Mouse (Mus musculus): ENCODE results near the gene Slc29a4. TPM values are rescaled to one million over a fixed set of nuclear protein-coding genes. Genes with fewer than 3 reads are reported as not detected.
A peak's percentile ranks its signal among the peaks of the same experiment; 100 is the strongest.

Slc29a4 gene
- polyA plus RNA-seq, 1 experiment = 0.75 TPM

DNA sequence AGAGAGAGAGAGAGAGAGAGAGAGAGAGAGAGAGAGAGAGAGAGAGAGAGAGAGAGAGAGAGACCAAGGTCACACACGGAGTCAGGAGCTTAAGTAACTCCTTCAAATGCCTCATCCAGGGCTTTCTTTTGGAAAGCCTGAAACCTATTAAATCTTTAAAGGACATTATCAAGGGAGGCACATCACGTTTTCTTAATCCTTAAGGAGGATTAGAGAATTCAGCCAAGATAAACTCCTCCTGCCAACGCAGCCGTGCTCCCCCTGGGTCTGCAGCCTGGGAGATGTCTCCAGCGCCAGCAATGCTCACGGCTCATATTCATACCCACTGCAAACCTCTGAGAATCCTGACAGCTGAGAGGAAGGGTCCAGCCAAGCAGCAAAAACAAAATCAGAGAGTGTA is 3.4 kb upstream of the Slc29a4 start:
- H3K4me3 ChIP-seq (ENCODE audit: insufficient read depth, low read depth, low read length) = no peak overlapping the region
- H3K4me1 ChIP-seq (ENCODE audit: control insufficient read depth, insufficient read depth, insufficient read length, low read length) = no peaks in the 10 kb centered on the region
- no peak overlapping the region for H3K27ac ChIP-seq (replicated peaks; ENCODE audit: low read depth, low read length)

DNA sequence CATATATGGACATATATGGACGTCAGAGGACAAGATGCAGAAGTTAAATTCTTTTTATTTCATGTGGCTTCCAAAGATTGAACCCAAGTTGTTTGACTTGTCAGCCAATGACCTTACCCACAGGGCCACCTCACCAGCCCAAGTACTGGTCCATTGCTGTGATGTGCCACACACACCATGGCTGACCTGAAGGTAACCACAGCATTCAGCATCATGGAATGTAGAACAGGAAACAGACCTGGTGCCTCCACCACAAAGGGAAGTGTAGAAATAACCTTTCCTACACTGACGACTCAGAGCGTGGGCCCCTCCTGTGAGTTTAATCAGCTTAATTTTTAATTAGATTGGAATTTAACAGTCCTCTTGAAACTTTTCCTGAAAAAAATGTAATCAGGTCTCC is 2.0 kb upstream of the Slc29a4 start:
- H3K4me1 ChIP-seq (ENCODE audit: control insufficient read depth, insufficient read depth, insufficient read length, low read length) = no peaks in the 10 kb centered on the region
- H3K27ac ChIP-seq (replicated peaks; ENCODE audit: low read depth, low read length) = no peak overlapping the region
- no peak overlapping the region for H3K4me3 ChIP-seq (ENCODE audit: insufficient read depth, low read depth, low read length)

DNA sequence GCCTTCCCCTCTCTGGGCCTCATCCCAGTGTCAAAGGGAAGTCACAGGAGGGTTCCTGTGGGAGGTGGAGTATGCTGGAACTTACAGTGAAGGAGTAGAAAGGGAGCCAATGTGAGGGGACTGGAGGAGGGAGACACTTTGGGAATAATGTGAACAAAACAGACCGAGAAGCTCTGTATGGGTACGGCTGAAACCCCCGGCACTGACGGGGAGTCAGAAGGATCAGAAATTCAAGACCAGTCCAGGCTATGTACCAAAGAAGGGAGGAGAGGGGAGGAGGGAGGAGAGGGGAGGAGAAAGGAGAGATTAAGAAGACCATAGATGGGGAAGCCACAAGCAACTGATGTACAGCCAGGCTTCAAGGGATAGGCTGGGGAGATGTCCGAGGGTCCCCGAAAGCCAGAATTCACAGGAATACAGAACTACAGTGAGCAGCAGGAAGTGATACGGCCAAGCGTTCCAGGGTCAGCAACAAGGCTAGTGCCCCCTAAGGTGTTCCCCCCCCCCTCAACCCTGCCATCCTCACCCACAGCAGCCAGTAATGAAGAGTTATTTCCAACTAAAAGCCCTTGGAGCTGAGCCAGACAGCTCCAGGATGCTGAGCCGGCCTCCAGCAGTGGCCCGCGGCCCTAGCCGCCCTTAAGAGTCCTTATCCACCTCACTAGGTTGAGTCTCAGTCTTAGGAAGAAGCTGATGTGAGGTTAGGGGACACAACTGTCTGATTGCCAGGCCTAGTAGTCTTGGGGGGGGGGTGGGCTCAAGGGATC is 842 bp downstream of the Slc29a4 start:
- Histone ChIP-seq H3K4me3 (ENCODE audit: insufficient read depth, low read depth, low read length) (no peak overlapping the region), H3K4me1 (ENCODE audit: control insufficient read depth, insufficient read depth, insufficient read length, low read length) (no peaks in the 10 kb centered on the region), H3K27ac (replicated peaks; ENCODE audit: low read depth, low read length) (no peak overlapping the region)

DNA sequence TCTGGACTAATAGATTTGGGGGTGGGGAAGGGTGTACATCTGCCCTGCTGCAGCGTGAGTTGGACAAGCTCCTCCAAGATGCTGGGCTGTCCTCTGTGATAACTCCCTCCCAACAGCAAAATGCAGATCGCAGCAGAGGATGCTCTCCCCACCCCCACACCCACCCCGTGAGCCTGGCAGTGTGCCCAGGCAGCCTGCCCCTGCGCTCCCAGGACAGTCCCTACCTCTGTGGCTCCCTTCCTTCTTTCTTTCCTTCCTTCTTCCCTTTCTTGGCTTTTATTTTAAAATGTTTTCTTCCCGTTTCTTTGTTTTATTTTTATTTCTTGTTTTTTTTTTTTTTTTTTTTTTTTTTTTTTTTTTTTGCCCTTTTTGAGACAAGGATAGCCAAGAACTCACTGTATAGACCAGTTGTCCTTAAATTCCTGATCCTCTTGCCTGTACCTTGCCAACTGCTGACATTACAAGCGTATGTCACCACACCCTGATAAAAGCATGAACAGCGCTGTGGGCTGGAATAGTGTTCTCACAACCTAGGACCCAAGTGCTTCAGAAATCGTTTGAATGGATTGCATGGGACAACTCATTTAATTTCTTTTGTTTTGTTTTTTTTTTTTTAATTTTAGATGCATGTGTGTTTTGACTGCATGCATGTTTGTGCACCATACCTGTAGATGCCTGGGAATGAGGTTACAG is 1.6 kb downstream of the Slc29a4 start:
- Histone ChIP-seq H3K4me3 (ENCODE audit: insufficient read depth, low read depth, low read length) (no peak overlapping the region), H3K27ac (replicated peaks; ENCODE audit: low read depth, low read length) (no peak overlapping the region), H3K4me1 (ENCODE audit: control insufficient read depth, insufficient read depth, insufficient read length, low read length) (no peaks in the 10 kb centered on the region)

DNA sequence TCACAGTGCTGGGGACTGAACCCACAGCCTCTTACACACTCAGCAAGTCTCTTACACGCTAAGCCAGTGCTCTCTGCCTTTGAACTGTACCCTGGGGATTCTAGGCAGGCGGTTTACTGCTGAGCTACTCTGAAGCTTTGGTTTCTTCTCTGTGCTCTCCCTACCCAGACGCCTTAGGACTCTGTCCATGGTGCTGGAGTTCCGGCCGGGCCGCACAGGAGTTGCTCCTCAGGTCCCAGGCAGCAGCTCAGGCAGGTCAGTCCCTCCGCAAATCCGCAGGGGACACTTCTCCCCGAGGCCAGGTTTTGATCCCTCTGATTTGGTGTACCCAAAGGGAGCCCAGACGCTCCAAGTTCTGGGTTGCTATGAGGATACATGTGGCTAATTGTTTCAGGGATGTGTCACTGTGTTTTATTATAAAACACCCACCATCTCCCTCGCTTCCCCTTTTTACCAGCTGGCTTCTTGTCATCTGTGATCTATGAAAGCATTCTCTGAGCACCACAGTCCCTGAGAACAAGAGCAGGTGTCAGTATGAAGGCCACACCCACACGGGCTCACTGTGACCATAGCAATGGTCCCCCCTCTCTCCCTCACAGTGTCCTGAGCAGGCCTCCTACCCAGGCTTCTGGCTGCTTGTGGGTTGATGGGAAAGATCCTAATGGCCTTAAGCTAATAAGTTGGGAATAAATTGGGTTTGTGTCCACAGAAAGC is 2.5 kb downstream of the Slc29a4 start:
- Histone ChIP-seq H3K4me1 (ENCODE audit: control insufficient read depth, insufficient read depth, insufficient read length, low read length) (no peaks in the 10 kb centered on the region), H3K4me3 (ENCODE audit: insufficient read depth, low read depth, low read length) (no peak overlapping the region), H3K27ac (replicated peaks; ENCODE audit: low read depth, low read length) (no peak overlapping the region)

DNA sequence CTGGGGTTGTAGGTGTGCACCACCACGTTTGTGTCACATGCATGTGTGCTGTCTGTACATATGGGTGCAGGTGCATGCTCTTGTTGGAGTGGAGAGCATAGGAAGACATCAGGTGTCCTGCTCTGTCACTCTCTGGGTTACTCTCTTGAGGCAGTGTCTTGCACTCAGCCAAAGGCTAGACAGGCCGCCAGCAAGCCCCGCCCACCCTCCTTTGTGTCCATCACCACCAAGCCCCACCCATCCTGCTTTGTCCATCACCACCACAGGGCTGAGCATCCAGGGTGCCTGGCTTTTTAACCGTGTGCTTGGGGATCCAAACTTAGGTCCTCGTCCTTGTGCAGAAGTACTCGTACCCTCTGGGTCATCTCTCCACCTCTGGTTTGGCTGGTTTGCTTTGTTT is 3.9 kb downstream of the Slc29a4 start:
- H3K4me3 ChIP-seq (ENCODE audit: insufficient read depth, low read depth, low read length) = no peak overlapping the region
- H3K27ac ChIP-seq (replicated peaks; ENCODE audit: low read depth, low read length) = no peak overlapping the region
- no peaks in the 10 kb centered on the region for H3K4me1 ChIP-seq (ENCODE audit: control insufficient read depth, insufficient read depth, insufficient read length, low read length)

DNA sequence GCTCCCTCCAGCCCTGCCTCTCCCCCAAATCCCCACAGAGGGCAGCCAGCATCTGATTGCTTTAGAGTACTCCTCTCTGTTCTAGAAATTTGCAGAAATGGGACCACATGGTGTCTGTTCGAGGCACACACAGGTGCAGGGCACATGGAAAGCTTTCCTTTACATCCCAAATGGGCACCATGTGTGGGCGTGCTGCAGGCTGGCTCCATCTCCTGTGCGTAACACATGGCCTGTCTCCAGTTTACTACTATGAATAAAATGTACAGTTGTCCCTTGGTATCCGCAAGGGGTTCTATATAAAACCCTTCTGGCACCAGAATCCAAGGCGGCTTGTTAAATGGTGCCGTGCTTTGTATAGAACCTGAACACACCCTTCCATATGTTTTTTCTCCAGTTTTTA is 4.6 kb downstream of the Slc29a4 start:
- Histone ChIP-seq H3K27ac (replicated peaks; ENCODE audit: low read depth, low read length) (no peak overlapping the region), H3K4me3 (ENCODE audit: insufficient read depth, low read depth, low read length) (no peak overlapping the region), H3K4me1 (ENCODE audit: control insufficient read depth, insufficient read depth, insufficient read length, low read length) (no peaks in the 10 kb centered on the region)

DNA sequence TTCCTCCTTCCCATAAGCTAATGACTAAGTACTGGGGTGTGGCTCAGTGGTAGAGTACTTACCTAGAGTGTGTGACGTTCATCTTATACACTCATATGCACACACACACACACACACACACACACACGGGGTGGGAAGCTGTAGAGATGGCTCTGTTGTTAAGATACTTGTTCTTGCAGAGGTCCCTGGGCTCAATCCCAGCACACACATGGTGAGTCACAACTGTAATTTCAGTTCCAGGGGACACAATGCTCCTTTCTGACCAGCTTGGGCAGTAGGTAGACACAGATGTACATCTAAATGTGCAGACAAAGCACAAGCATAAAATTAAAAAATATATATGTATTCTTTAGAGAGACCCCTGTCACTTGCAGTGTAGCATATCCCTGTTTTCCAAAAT is 5.4 kb downstream of the Slc29a4 start:
- no peak overlapping the region for H3K27ac ChIP-seq (replicated peaks; ENCODE audit: low read depth, low read length)
- H3K4me1 ChIP-seq (ENCODE audit: control insufficient read depth, insufficient read depth, insufficient read length, low read length) = no peaks in the 10 kb centered on the region
- H3K4me3 ChIP-seq (ENCODE audit: insufficient read depth, low read depth, low read length) = no peak overlapping the region

DNA sequence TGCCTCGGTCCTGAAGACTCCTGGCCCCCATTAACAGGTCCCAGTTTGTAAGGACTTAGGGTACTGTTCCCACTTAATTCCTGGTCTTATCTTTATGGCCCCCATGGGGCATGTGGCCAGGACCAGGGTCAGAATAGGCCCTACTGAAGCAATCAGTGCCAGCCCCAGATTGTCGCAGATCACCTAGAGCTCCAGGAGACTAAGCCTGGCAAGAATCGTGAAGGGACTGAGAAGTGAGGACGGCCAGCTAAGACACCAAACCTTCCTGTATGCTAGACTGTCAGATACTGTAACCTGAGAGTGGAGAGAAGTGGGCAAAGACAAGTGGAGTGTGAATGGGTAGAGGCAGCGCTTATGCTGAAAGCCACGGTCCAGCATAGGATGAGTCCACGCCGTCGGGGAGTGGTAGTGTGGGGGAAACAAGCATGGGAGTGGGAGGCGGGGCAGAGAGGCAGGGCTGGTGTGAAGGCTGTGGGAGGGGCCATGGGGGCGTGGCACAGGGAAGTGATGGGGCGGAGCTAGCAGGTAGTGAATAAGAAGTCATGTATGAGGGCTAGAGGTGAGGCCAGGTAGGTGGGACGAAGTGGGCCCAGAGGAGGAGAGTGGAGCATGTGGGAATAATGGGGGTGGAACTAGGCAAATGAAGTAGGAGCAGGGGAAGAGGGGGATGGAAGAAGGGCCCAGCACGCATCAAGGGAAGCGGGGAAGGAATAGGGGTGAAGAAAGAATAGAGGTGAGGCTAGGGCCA is 8.7 kb downstream of the Slc29a4 start:
- Histone ChIP-seq H3K4me1 (ENCODE audit: control insufficient read depth, insufficient read depth, insufficient read length, low read length) (no peaks in the 10 kb centered on the region), H3K4me3 (ENCODE audit: insufficient read depth, low read depth, low read length) (no peak overlapping the region), H3K27ac (replicated peaks; ENCODE audit: low read depth, low read length) (no peak overlapping the region)

DNA sequence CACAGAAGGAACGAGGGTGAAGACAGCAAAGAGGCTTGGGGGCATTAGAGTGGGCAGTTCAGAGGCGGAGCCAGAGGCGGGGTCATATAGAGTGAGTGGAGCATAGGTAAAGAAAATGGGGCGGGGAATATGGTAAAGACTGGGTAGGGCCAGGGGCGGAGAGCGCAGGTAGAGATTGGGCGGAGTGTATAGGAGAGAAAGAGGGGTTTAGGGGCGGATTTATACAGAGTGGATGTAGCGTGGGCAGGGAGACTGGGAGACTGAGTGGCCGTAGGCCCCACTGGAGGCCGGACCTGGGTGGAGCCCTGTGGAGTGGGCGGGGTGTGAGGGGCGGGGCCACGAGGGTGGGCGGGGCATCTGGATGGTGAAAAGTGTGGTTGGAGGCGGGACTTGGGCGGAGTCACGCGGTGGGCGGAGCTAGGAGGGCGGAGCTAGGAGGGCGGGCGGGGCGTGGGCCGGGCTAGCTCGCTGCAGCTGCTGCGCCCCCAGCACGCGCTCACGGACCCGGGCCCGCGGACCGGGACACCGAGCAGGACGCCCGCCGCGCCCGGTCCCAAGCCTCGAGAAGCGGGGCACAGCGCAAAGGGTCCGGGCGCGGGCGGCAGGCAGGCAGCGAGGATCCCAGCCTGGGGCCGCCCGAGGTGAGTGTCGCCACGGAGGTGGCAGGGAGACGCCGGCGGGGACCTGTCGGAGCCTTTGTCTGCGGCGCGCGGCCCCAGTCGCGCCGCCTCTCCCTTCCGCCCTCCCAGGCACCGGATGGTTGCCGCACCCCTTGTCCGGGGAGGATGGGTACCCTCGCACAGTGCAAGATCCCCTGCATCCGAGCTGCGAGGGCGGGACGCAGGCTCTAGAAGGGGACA is 9.6 kb downstream of the Slc29a4 start:
- Histone ChIP-seq H3K27ac (replicated peaks; ENCODE audit: low read depth, low read length) (no peak overlapping the region), H3K4me3 (ENCODE audit: insufficient read depth, low read depth, low read length) (peak overlapping the region; percentile 50), H3K4me1 (ENCODE audit: control insufficient read depth, insufficient read depth, insufficient read length, low read length) (no peaks in the 10 kb centered on the region)

DNA sequence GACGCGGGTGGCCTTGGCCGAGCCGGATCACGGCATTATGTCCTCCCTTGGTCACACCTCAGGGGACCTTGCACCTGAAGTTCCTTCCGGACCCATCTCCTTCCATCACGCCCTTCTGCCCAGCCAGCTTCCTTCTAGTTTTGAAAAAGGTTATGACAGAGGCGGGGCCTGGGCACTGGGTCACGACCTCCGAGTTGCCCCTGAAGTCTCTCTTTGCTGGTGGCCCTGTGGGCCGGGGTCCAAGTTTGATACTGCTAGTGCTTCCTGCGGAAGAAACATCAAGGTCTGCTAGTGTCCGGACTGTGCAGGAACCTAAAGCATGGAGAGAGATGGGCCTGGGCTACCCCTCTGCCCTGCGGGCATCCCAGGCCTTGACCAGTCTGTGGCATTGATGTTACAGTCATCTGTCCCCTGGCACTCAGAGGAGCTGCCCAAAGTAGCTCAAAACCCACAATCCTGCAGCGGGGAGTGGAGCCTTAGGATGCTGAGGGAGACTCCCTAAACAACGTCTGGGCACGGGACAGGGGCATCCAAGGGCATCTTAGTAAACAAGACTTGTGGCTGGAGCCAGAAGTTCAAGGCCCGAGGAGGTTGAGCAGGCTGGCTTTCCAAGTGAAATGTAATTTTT is 10.3 kb downstream of the Slc29a4 start:
- H3K27ac ChIP-seq (replicated peaks; ENCODE audit: low read depth, low read length) = no peak overlapping the region
- H3K4me1 ChIP-seq (ENCODE audit: control insufficient read depth, insufficient read depth, insufficient read length, low read length) = no peaks in the 10 kb centered on the region
- peak overlapping the region; percentile 50 for H3K4me3 ChIP-seq (ENCODE audit: insufficient read depth, low read depth, low read length)

DNA sequence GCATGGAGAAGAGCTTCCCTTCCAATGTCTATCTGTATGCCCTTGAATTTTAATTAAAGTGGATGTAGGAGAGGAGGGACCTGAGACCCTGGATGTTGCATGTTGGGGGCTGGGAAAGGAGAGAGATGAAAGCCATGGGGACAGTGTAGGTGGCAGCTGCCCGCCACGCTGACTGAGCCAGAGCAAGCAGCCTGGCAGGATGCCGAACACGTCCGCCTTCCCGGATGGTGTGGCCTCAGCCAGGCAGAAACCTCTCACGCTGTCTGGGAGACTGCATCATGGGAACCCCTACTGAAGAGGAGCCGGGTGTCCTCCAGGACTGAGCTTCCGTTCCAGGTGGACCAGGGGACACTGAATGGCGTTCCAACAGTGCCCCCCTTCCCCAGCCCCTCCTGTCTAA is 11.3 kb downstream of the Slc29a4 start:
- H3K27ac ChIP-seq (replicated peaks; ENCODE audit: low read depth, low read length) = no peak overlapping the region
- no peak overlapping the region for H3K4me3 ChIP-seq (ENCODE audit: insufficient read depth, low read depth, low read length)
- H3K4me1 ChIP-seq (ENCODE audit: control insufficient read depth, insufficient read depth, insufficient read length, low read length) = no peaks in the 10 kb centered on the region

DNA sequence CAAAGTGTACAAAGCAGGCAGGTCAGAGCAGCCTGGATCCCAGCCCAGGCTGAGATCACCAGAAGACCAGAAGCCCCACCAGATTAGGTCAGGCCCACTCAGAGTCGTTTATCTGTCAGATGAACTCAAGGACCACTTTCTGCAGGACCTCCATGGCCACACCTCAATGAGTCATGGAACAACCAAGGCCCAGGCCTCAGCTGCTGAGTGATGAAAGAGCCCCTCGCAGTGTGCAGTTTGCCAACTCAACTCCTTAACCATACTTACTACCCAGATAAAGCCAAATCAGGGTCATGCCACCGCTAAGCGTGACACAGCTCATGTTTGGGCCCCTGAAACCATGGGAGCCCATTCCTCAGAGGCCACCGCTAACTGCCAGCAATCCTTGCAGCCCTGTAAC is 15.4 kb downstream of the Slc29a4 start:
- H3K4me1 ChIP-seq (ENCODE audit: control insufficient read depth, insufficient read depth, insufficient read length, low read length) = no peaks in the 10 kb centered on the region
- no peak overlapping the region for H3K4me3 ChIP-seq (ENCODE audit: insufficient read depth, low read depth, low read length)
- no peak overlapping the region for H3K27ac ChIP-seq (replicated peaks; ENCODE audit: low read depth, low read length)

DNA sequence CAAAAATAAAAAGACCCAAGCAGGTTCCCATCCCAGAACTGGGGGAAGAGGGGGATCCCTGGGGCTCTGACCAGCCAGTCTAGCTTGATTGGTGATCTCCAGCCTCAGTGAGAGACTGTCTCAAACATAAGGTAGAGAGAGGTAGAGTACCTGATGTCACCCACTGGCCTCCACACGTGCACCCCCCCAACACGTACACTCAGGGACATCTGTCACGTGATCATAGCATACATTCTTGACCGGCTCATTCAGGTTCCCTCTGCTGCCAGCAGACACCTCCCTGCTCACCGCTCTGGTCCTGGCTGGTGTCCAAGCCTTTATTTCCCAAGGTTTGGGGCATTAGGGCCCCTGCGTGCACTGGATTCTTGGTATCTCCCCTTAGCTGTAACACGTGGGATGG is 17.1 kb downstream of the Slc29a4 start:
- Histone ChIP-seq H3K4me3 (ENCODE audit: insufficient read depth, low read depth, low read length) (no peak overlapping the region), H3K4me1 (ENCODE audit: control insufficient read depth, insufficient read depth, insufficient read length, low read length) (no peaks in the 10 kb centered on the region), H3K27ac (replicated peaks; ENCODE audit: low read depth, low read length) (no peak overlapping the region)

All from brown adipose tissue, adult 24 weeks (tissue).